Mouse (Mus musculus): ENCODE data around the gene Rpusd4. TPM values are rescaled to one million over a fixed set of nuclear protein-coding genes. Genes with fewer than 3 reads are reported as not detected.

The Rpusd4 gene
- 0.49 TPM in 1 of 2 replicates, not detected in the other for polyA plus RNA-seq (2012; ENCODE audit: insufficient read depth, low replicate concordance)

- Histone ChIP-seq H3K27me3 (replicated peaks) (no peaks in the 10 kb centered on the region), H3K4me1 (peaks cover 50% of the 10 kb centered on the region), H3K36me3 (replicated peaks; ENCODE audit: low read length) (peaks cover 29% of the 10 kb centered on the region), H3K9me3 (no peaks in the 10 kb centered on the region), H3K4me3 (replicated peaks) (peak within 1 kb of the TSS; percentile 96)
- TF ChIP-seq GATA1 (IDR thresholded peaks at IDR 0.05; ENCODE audit: borderline replicate concordance, low read length), result no peak
- no peak for TF ChIP-seq FLI1 (IDR thresholded peaks at IDR 0.05; ENCODE audit: low read length)
These were observed at the start of gene Rpusd4, which contains the start of gene Fam118b for GRCm38 (mm10) chr9:35267146-35267975. Rpusd4 (plus strand) TSS chr9:35267865. Fam118b (minus strand) TSS chr9:35267805.

GRCm38 (mm10) chr9:35217963-35218362, 49.7 kb upstream of the Rpusd4 start:
- Histone ChIP-seq H3K4me3 (replicated peaks) (no peak overlapping the region), H3K36me3 (replicated peaks; ENCODE audit: low read length) (peaks cover 87% of the 10 kb centered on the region), H3K4me1 (no peaks in the 10 kb centered on the region), H3K9me3 (no peaks in the 10 kb centered on the region), H3K27me3 (replicated peaks) (no peaks in the 10 kb centered on the region)
- TF ChIP-seq FLI1 (IDR thresholded peaks at IDR 0.05; ENCODE audit: low read length) (no peak), GATA1 (IDR thresholded peaks at IDR 0.05; ENCODE audit: borderline replicate concordance, low read length) (no peak)

GRCm38 (mm10) chr9:35223466-35223865, 44.2 kb upstream of the Rpusd4 start:
- H3K9me3 ChIP-seq, result no peaks in the 10 kb centered on the region
- peaks cover 6% of the 10 kb centered on the region; the same call in 1 of the 2 replicates for H3K4me1 ChIP-seq
- peaks cover 63% of the 10 kb centered on the region for H3K36me3 ChIP-seq (replicated peaks; ENCODE audit: low read length)
- H3K4me3 ChIP-seq (replicated peaks), result no peak overlapping the region
- TF ChIP-seq GATA1 (IDR thresholded peaks at IDR 0.05; ENCODE audit: borderline replicate concordance, low read length) (no peak), FLI1 (IDR thresholded peaks at IDR 0.05; ENCODE audit: low read length) (no peak)
- no peaks in the 10 kb centered on the region for H3K27me3 ChIP-seq (replicated peaks)

GRCm38 (mm10) chr9:35228671-35229070, 39.0 kb upstream of the Rpusd4 start:
- TF ChIP-seq GATA1 (IDR thresholded peaks at IDR 0.05; ENCODE audit: borderline replicate concordance, low read length) (no peak), FLI1 (IDR thresholded peaks at IDR 0.05; ENCODE audit: low read length) (no peak)
- no peaks in the 10 kb centered on the region for H3K9me3 ChIP-seq
- peaks cover 6% of the 10 kb centered on the region; the same call in 1 of the 2 replicates for H3K4me1 ChIP-seq
- no peaks in the 10 kb centered on the region for H3K27me3 ChIP-seq (replicated peaks)
- no peak overlapping the region for H3K4me3 ChIP-seq (replicated peaks)
- peaks cover 48% of the 10 kb centered on the region for H3K36me3 ChIP-seq (replicated peaks; ENCODE audit: low read length)

GRCm38 (mm10) chr9:35235996-35236395, 31.7 kb upstream of the Rpusd4 start:
- Histone ChIP-seq H3K4me1 (peaks cover 10% of the 10 kb centered on the region), H3K36me3 (replicated peaks; ENCODE audit: low read length) (peaks cover 46% of the 10 kb centered on the region), H3K9me3 (no peaks in the 10 kb centered on the region), H3K4me3 (replicated peaks) (no peak overlapping the region), H3K27me3 (replicated peaks) (no peaks in the 10 kb centered on the region)
- no peak for TF ChIP-seq GATA1 (IDR thresholded peaks at IDR 0.05; ENCODE audit: borderline replicate concordance, low read length)
- no peak for TF ChIP-seq FLI1 (IDR thresholded peaks at IDR 0.05; ENCODE audit: low read length)

- H3K36me3 ChIP-seq (replicated peaks; ENCODE audit: low read length), result peaks cover 26% of the 10 kb centered on the region
- peaks cover 10% of the 10 kb centered on the region for H3K4me1 ChIP-seq
- no peak for TF ChIP-seq FLI1 (IDR thresholded peaks at IDR 0.05; ENCODE audit: low read length)
- no peaks in the 10 kb centered on the region for H3K27me3 ChIP-seq (replicated peaks)
- H3K4me3 ChIP-seq (replicated peaks), result no peak overlapping the region
- H3K9me3 ChIP-seq, result no peaks in the 10 kb centered on the region
These were observed 29.3 kb upstream of the Rpusd4 start for GRCm38 (mm10) chr9:35238371-35238770.

GRCm38 (mm10) chr9:35238915-35239571, 28.6 kb upstream of the Rpusd4 start:
- Histone ChIP-seq H3K9me3 (no peaks in the 10 kb centered on the region), H3K4me3 (replicated peaks) (no peak overlapping the region), H3K36me3 (replicated peaks; ENCODE audit: low read length) (peaks cover 19% of the 10 kb centered on the region), H3K4me1 (peaks cover 10% of the 10 kb centered on the region), H3K27me3 (replicated peaks) (no peaks in the 10 kb centered on the region)
- no peak for TF ChIP-seq GATA1 (IDR thresholded peaks at IDR 0.05; ENCODE audit: borderline replicate concordance, low read length)
- no peak for TF ChIP-seq FLI1 (IDR thresholded peaks at IDR 0.05; ENCODE audit: low read length)

GRCm38 (mm10) chr9:35239734-35240133, 27.9 kb upstream of the Rpusd4 start:
- TF ChIP-seq GATA1 (IDR thresholded peaks at IDR 0.05; ENCODE audit: borderline replicate concordance, low read length) (no peak), FLI1 (IDR thresholded peaks at IDR 0.05; ENCODE audit: low read length) (no peak)
- Histone ChIP-seq H3K9me3 (no peaks in the 10 kb centered on the region), H3K27me3 (replicated peaks) (no peaks in the 10 kb centered on the region), H3K4me1 (peaks cover 10% of the 10 kb centered on the region), H3K36me3 (replicated peaks; ENCODE audit: low read length) (peaks cover 12% of the 10 kb centered on the region), H3K4me3 (replicated peaks) (no peak overlapping the region)

GRCm38 (mm10) chr9:35247405-35247804, 20.3 kb upstream of the Rpusd4 start:
- Histone ChIP-seq H3K4me3 (replicated peaks) (no peak overlapping the region), H3K36me3 (replicated peaks; ENCODE audit: low read length) (no peaks in the 10 kb centered on the region), H3K27me3 (replicated peaks) (no peaks in the 10 kb centered on the region), H3K9me3 (no peaks in the 10 kb centered on the region), H3K4me1 (no peaks in the 10 kb centered on the region)
- TF ChIP-seq GATA1 (IDR thresholded peaks at IDR 0.05; ENCODE audit: borderline replicate concordance, low read length) (no peak), FLI1 (IDR thresholded peaks at IDR 0.05; ENCODE audit: low read length) (no peak)

GRCm38 (mm10) chr9:35249476-35249875, 18.2 kb upstream of the Rpusd4 start:
- H3K27me3 ChIP-seq (replicated peaks), result no peaks in the 10 kb centered on the region
- H3K36me3 ChIP-seq (replicated peaks; ENCODE audit: low read length), result no peaks in the 10 kb centered on the region
- TF ChIP-seq FLI1 (IDR thresholded peaks at IDR 0.05; ENCODE audit: low read length) (no peak), GATA1 (IDR thresholded peaks at IDR 0.05; ENCODE audit: borderline replicate concordance, low read length) (no peak)
- peaks cover 4% of the 10 kb centered on the region; the same call in 1 of the 2 replicates for H3K4me1 ChIP-seq
- H3K4me3 ChIP-seq (replicated peaks), result no peak overlapping the region
- no peaks in the 10 kb centered on the region for H3K9me3 ChIP-seq

Data from megakaryocyte, embryonic 14.5 days (primary cell).